Mouse (Mus musculus): ENCODE data around the gene 2310003L06Rik. TPM values are rescaled to one million over a fixed set of nuclear protein-coding genes. Genes with fewer than 3 reads are reported as not detected.

2310003L06Rik gene
- total RNA-seq (2021), result not detected

DNA sequence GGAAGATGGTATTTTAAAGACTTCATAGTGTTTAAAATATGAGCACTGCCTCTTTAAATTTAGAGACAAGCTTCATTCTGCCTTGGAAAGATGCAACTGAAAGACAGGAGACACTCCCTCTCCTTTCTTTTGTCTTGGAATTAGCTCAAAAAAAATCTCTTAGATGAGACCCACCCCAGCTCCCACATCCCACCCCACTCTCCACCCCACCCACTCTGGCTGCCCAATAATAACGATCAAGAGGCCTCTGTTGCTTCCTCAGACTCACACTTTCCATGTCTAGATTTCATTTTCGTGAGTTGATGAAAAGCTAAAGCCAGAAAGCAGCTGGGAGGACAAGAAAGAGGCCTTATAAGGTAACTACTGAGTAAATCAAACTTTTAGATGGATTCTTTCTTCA, at the start of gene 2310003L06Rik, which contains the start of gene Gm28434:
Gene 2310003L06Rik (plus strand): TSS at position 259 of the 400 bp plus-strand sequence.
Gene Gm28434 (plus strand): TSS at position 317 of the 400 bp plus-strand sequence.
- DNase-seq, result no peak

DNA sequence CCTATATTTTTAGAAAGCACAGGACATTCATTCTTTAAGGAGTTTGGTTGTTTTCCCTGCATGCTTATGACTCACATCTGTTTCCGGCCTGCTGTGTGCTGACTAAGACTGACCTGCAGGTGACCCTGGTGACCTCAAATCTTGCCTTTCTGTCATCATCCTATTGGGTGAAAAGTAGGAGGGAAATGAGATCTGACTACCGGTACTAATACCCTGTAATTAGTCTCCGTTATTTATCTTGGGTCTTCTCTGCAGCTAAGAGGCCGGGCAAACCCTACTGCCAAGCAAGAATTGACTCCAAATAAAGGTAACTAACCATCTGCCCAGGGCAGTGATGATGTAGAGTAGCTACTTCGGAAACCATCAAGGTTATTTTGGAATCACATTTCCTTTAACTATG, 43.9 kb upstream of the 2310003L06Rik start, which contains the start of gene Csn3:
Gene Csn3 (plus strand): TSS at position 208 of the 400 bp plus-strand sequence.
- DNase-seq, result no peak

DNA sequence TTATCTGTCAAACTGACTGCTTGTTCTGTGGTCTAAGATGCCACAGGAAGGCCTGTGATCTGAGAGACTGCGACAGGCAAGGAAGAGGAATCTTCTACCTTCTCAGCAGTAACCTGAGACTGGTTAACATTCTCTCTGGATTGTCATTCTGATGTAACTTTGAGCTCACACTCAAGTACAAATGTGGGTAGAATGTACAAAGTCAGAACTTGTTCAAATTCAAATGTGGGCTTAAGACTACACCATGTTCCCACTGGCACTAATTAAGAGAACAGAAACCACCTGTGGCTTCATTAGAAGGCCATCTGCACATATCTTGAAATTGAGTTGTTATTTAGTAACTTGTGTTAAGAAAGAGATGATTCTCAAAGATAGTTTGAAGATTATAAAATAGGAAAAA, 37.7 kb upstream of the 2310003L06Rik start:
- DNase-seq, result no peak

DNA sequence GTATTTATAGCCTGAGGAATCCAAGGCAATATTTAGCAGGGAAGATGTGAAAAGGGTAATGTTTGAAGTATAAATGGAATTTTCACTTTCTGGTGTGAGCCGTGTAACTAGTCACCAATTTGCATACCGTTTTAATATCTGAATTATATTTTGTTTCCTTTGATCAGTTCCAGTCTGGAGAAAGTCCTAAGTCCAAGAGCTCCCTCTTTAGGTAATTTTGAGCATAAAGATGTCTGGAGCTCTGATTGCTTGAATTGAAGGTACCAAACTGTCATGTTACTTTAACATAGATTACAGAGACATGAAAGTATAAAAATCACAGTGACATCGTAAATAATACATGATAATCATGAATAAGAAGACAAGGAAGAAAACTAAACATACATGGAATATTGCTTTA, 28.5 kb upstream of the 2310003L06Rik start:
- DNase-seq, result no peak

DNA sequence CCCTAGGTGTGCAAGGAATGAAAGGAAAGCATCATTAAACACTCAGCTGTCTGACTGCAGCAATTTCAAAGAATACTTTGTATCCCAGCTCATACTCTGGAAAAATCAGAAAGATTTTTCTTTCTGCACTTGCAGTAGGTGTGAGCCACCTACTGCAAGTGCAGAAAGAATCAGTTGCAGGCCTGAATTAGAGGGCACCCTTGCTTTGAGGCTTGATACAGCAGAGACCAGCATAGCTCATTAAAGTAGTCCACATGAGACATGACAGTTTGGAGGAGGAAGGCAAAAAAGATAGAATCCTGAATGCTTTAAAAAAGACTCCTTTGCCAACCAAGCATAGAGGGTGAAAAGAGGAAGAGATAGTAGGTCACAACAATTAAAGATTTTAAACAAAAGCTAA, 26.7 kb upstream of the 2310003L06Rik start:
- no peak for DNase-seq

DNA sequence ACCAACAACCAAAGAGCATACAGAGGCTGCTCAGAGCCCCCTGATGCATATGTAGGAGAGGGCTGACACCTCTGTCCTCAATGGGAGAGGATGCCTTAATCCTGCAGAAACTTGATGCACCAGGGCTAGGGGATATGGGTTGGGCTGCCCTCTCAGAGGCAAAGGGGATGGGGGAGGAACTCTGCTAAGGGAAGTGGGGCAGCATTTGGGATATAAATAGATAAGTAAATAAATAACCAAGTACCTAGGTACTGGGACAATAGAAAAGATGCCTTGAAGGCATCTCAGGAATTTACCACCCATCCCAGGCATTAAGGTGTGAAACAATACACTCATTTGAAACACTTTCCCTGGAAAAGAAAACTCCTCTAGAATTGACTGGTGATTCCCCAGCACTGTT, 17.4 kb upstream of the 2310003L06Rik start:
- DNase-seq, result no peak

DNA sequence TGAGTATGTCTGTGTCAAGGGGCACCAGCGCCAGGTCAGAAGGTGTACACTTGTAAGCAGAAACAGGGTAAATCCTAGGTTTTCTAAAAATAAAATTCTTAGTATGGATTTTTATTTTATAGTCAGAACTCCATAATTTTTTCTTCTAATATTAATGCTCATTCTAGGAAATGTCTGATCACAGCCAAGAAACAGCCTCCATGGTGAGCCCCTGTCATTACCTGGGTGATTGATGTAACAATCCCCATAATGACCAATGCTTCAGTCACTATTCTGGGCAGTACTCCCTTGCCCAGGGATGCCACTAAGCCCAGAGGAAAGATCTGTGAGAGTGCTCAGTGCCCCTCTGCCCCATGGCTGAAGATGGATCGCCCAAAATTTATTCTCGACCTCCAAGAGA, 9.9 kb downstream of the 2310003L06Rik start, which contains the start of gene Cabs1:
Gene Cabs1 (plus strand): TSS at position 301 of the 400 bp plus-strand sequence.
- no peak for DNase-seq

DNA sequence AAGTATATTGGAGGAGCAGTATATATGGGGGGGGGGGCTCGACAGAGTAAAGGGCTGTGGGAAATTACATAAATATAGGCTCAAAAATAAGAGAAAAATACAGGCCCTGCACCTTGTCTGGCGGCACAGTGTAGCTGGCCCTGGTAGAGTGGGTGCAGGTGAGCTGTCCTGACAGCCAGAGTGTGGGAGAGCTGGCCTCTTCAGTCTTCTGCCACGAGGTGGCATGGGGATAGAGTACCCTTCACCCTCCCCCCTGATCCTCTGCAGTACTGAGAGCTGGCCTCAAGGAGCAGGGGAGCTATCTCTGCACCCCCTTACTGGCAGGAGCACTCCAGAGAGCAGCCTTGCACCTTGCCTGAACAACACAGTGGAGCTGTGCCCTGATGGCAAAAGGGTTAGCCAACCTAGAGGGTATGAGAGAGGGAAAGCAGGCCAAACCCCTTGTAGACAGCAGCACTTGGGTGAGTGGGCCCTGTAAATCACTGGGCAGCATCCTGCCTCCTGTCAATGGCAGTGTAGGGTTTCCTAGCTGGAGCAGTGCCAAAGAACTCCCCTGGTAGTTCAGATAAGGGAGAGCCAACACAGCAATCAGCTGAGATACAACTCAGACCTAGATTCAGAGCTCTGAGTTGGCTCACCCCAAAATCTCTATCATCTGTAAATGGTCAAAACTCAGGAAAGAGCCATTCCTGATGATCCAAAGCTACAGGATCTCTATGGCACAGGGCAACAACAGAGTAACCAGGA, 13.4 kb downstream of the 2310003L06Rik start:
- no peak for DNase-seq

DNA sequence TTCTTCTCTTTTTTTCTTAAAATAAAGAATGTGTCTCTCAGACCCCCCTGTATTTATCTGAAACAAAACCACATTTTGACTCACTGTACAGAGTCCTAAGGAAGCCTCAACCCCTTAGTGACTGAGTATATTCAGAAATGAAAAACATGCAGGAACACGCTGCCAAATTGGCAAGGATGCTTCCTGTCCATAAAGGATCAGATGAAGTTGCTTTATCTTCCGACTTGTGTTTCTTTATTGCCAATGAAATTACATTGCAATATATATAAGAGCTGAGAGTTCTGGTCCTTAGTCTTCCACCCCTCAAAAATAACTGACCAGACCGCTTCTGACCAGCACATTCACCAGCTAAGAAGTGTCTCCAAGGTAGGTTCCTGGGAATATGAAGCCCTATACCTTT, 33.0 kb downstream of the 2310003L06Rik start, which contains the start of gene Smr3a:
Gene Smr3a (plus strand): TSS at position 301 of the 400 bp plus-strand sequence.
- no peak for DNase-seq

DNA sequence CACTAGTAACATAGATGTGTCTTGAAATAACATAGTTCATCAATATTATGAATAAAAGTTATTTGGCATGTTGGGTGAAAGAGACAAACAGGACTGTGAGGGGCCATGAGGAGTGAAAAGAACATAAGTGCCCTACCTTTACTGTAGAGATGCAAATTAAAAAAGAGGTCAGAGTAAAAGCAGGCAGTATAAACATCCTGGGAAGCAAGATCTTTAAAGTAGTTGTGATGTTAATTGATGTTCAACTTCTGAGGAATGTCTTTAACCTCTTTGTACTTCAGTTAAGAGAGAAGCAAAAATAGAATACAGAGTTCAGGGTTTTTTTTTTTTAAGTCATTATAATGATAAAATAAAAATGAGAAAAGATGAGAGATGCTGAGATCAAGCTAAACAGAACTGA, 36.0 kb downstream of the 2310003L06Rik start:
- no peak for DNase-seq

Other genes starting within 250 kb of the 2310003L06Rik start
- gene Csn1s2a, start 194.9 kb upstream of the 2310003L06Rik start, total RNA-seq (2021), result not detected
- gene Csn1s2b, start 161.4 kb upstream of the 2310003L06Rik start, total RNA-seq (2021), result not detected
- gene Prr27, start 143.8 kb upstream of the 2310003L06Rik start, total RNA-seq (2021), result not detected
- not detected for gene Odam, start 84.4 kb upstream of the 2310003L06Rik start, total RNA-seq (2021)
- not detected for gene Csn3, start 43.9 kb upstream of the 2310003L06Rik start, total RNA-seq (2021)
- gene Gm28434, start 58 bp downstream of the 2310003L06Rik start, total RNA-seq (2021), result not detected
- not detected for gene Cabs1, start 10.0 kb downstream of the 2310003L06Rik start, total RNA-seq (2021)
- not detected for gene Smr3a, start 33.1 kb downstream of the 2310003L06Rik start, total RNA-seq (2021)
- gene Smr2, start 117.1 kb downstream of the 2310003L06Rik start, total RNA-seq (2021), result not detected
- gene Gm11116, start 142.1 kb downstream of the 2310003L06Rik start, total RNA-seq (2021), result not detected
- not detected for gene Gm11115, start 184.6 kb downstream of the 2310003L06Rik start, total RNA-seq (2021)